Mouse (Mus musculus): ENCODE results near the gene Gm3435. TPM values are rescaled to one million over a fixed set of nuclear protein-coding genes. Genes with fewer than 3 reads are reported as not detected.
A peak's percentile ranks its signal among the peaks of the same experiment; 100 is the strongest.
"Not testable (repeated sequence)": the region's sequence is repeated elsewhere in the genome, so short reads cannot be mapped to it uniquely, and the experiment has no call there.

The Gm3435 gene
- polyA plus RNA-seq, 1 experiment from 2014 or later, result 11.8 TPM

- H3K27me3 ChIP-seq (replicated peaks); H3K9me3 ChIP-seq; H3K4me1 ChIP-seq; H3K4me3 ChIP-seq; H3K27ac ChIP-seq; H3K4me2 ChIP-seq (replicated peaks); ATAC-seq (ENCODE audit: low FRiP score, low read depth); H3K9ac ChIP-seq; H3K36me3 ChIP-seq: not testable (repeated sequence)
- no CpG with 5 or more reads among the region's 5 CpGs for WGBS
Measured at GRCm38 (mm10) chr17:14994140-14994539, 15.8 kb upstream of the Gm3435 start.

GRCm38 (mm10) chr17:15000047-15000446 is 9.9 kb upstream of the Gm3435 start:
- not testable (repeated sequence) for ATAC-seq (ENCODE audit: low FRiP score, low read depth); H3K27me3 ChIP-seq (replicated peaks); H3K27ac ChIP-seq; H3K9me3 ChIP-seq; H3K4me1 ChIP-seq; H3K4me2 ChIP-seq (replicated peaks); H3K36me3 ChIP-seq; H3K4me3 ChIP-seq; H3K9ac ChIP-seq
- WGBS, result no CpG with 5 or more reads among the region's 4 CpGs

DNA sequence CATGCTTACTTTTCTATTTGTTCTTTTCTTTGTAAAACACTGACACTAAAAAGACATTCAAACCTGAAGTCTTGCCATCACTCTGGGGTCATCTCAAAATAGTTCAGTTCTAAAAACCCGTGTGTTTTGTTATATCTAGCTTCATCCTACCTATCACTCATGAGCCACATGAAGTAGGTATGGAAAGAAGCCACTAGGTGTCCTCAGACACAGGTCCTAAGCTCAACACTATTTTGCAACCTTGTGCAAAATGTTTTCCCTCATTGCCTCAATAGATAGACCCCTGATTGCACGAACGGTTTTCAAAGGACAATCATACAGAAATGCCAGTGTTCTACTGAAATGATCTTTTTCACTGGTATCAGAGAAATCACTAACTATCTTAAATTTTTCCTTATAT is 888 bp upstream of the Gm3435 start:
- WGBS, result no CpG with 5 or more reads among the region's 3 CpGs
- not testable (repeated sequence) for ATAC-seq (ENCODE audit: low FRiP score, low read depth); H3K4me3 ChIP-seq; H3K4me1 ChIP-seq; H3K27me3 ChIP-seq (replicated peaks); H3K27ac ChIP-seq; H3K4me2 ChIP-seq (replicated peaks); H3K9ac ChIP-seq; H3K9me3 ChIP-seq; H3K36me3 ChIP-seq

GRCm38 (mm10) chr17:15021503-15022220 is 11.7 kb downstream of the Gm3435 start:
- H3K4me1 ChIP-seq; H3K9me3 ChIP-seq; H3K4me2 ChIP-seq (replicated peaks); H3K4me3 ChIP-seq; H3K27me3 ChIP-seq (replicated peaks); H3K36me3 ChIP-seq; H3K9ac ChIP-seq; ATAC-seq (ENCODE audit: low FRiP score, low read depth); H3K27ac ChIP-seq: not testable (repeated sequence)
- 74% methylated on average over 3 of the region's 3 CpGs for WGBS

DNA sequence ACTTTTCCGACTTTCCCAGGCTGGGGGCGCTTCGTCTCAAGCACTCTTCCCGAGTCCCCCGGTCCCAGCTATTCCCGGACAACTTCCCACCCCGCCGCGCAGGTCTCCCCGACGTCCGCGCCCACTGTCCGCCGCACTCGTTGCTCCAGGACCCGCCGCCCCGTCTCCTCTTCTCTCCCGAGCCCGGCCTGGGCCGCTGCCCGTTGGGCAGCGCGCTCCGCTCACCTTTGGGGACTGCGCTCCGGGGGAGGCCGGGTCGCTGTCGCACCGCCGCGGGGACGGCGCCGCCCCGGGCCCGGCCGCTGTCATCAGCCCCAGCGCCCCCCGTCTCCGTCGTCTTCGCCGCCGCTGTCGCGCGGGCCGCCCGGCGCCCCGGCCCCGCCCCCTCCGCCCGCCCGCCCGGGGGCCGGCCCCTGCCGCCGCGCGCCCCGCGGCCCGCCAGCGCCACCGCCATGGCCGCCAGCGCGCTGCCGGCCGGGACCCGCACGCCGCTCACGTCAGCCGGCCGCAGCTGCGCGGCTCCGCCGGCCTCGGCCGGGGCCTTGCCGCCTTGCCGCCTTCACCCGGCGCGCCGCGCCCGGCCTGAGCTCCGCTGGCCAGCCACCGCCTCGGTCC is 14.0 kb downstream of the Gm3435 start:
- not testable (repeated sequence) for H3K4me1 ChIP-seq; H3K27me3 ChIP-seq (replicated peaks); H3K36me3 ChIP-seq; H3K4me2 ChIP-seq (replicated peaks); H3K9me3 ChIP-seq; H3K9ac ChIP-seq; H3K4me3 ChIP-seq; H3K27ac ChIP-seq
- WGBS, result no CpG with 5 or more reads among the region's 97 CpGs
- ATAC-seq (ENCODE audit: low FRiP score, low read depth), result peak; percentile 80

DNA sequence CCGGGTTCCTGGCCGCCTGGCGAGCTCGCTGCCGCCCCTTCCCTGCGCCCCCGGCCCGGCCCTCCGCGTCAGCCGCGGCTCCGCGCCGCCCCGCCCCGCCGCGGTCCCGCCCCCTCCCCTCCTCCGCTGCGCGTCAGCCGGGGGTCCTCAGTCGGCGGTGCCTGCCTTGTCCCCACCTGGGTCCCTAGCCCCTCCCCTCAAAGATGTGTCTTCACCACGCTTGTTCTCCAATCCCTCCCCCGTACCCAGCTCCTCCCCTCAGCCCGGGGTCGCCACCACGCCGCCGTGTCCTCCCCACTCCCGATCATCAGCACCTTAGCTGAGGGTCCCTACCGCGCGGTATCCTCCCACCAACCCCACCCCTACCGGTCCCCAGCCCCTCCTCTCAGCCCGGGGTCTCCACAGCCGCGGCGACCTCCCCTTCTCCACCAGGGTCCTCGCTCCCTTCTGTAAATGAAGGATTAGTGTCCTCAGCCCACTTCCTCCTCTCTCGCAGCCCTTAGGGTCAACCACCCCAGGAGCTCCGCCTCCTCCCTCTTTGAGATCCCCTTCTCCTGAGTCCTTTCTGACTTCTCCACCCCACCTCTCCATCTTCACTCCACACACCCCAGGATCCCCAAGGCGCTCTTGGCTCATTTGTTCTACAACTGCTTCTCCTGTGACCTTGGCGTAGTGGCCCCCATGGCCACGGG is 14.7 kb downstream of the Gm3435 start:
- H3K27me3 ChIP-seq (replicated peaks); H3K4me2 ChIP-seq (replicated peaks); H3K9me3 ChIP-seq; H3K27ac ChIP-seq; H3K4me3 ChIP-seq; H3K9ac ChIP-seq; H3K4me1 ChIP-seq; H3K36me3 ChIP-seq: not testable (repeated sequence)
- peak; percentile 87 for ATAC-seq (ENCODE audit: low FRiP score, low read depth)
- no CpG with 5 or more reads among the region's 48 CpGs for WGBS

DNA sequence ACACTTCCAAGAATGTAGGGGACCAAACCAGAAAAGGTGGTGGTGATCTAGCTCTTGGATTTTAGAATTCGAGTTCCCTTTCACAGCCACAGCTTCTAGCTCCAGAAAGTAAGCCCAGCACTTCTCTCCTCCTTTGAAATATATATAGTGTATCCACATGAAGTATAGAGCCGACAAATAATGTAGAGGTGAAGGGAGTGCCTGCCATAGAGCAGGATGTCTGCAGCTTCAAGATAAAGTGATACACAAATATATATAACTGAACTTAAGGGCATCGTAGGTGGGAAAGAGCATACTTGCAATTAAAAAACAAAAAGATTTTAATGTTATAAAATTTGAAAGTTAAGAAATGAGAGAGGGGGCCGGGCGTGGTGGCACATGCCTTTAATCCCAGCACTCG is 15.5 kb downstream of the Gm3435 start:
- not testable (repeated sequence) for ATAC-seq (ENCODE audit: low FRiP score, low read depth); H3K27ac ChIP-seq; H3K4me2 ChIP-seq (replicated peaks); H3K9me3 ChIP-seq; H3K4me1 ChIP-seq; H3K36me3 ChIP-seq; H3K27me3 ChIP-seq (replicated peaks); H3K4me3 ChIP-seq; H3K9ac ChIP-seq
- no CpG with 5 or more reads among the region's 6 CpGs for WGBS

- H3K9me3 ChIP-seq; H3K27ac ChIP-seq; H3K4me3 ChIP-seq; ATAC-seq (ENCODE audit: low FRiP score, low read depth); H3K36me3 ChIP-seq; H3K27me3 ChIP-seq (replicated peaks); H3K4me2 ChIP-seq (replicated peaks); H3K9ac ChIP-seq; H3K4me1 ChIP-seq: not testable (repeated sequence)
- WGBS, result no CpG with 5 or more reads among the region's 4 CpGs
Measured at GRCm38 (mm10) chr17:15031414-15031813, 21.4 kb downstream of the Gm3435 start.

GRCm38 (mm10) chr17:15040455-15040854 is 30.5 kb downstream of the Gm3435 start:
- not testable (repeated sequence) for H3K27ac ChIP-seq; H3K9me3 ChIP-seq; ATAC-seq (ENCODE audit: low FRiP score, low read depth); H3K9ac ChIP-seq; H3K36me3 ChIP-seq; H3K27me3 ChIP-seq (replicated peaks); H3K4me3 ChIP-seq; H3K4me2 ChIP-seq (replicated peaks); H3K4me1 ChIP-seq
- WGBS, result no CpG with 5 or more reads among the region's 3 CpGs

GRCm38 (mm10) chr17:15041175-15041729 is 31.3 kb downstream of the Gm3435 start, which contains the start of the genes Ermard, Tcte3 and Gm3448:
Gene Ermard, plus strand, starts transcription at chr17:15041208.
Gene Tcte3, minus strand, starts transcription at chr17:15041488.
Gene Gm3448, minus strand, starts transcription at chr17:15041537.
- not testable (repeated sequence) for H3K36me3 ChIP-seq; H3K27ac ChIP-seq; H3K4me1 ChIP-seq; H3K9ac ChIP-seq; H3K9me3 ChIP-seq; H3K4me2 ChIP-seq (replicated peaks); H3K27me3 ChIP-seq (replicated peaks)
- WGBS, result 0% methylated on average over 21 of the region's 56 CpGs
- H3K4me3 ChIP-seq, result 0 out of 2 replicates have a peak within 1 kb of the TSS, but pooled peaks have one; percentile 16
- peak; percentile 98 for ATAC-seq (ENCODE audit: low FRiP score, low read depth)

- H3K27me3 ChIP-seq (replicated peaks); H3K9ac ChIP-seq; H3K9me3 ChIP-seq; ATAC-seq (ENCODE audit: low FRiP score, low read depth); H3K4me1 ChIP-seq; H3K36me3 ChIP-seq; H3K4me3 ChIP-seq; H3K27ac ChIP-seq; H3K4me2 ChIP-seq (replicated peaks): not testable (repeated sequence)
- WGBS, result no CpG with 5 or more reads among the region's 1 CpGs
Measured at GRCm38 (mm10) chr17:15050338-15050737, 40.4 kb downstream of the Gm3435 start.

- H3K9ac ChIP-seq; H3K4me1 ChIP-seq; ATAC-seq (ENCODE audit: low FRiP score, low read depth); H3K27me3 ChIP-seq (replicated peaks); H3K4me3 ChIP-seq; H3K27ac ChIP-seq; H3K36me3 ChIP-seq; H3K9me3 ChIP-seq; H3K4me2 ChIP-seq (replicated peaks): not testable (repeated sequence)
- WGBS, result 53% methylated on average over 1 of the region's 1 CpGs
Measured at GRCm38 (mm10) chr17:15052766-15053165, 42.8 kb downstream of the Gm3435 start.

Data from neural tube, embryonic 12.5 days (tissue).